Mouse (Mus musculus) stomach, embryonic 14.5 days (tissue): Measurements from ENCODE around the gene Hcar1. TPM values are rescaled to one million over a fixed set of nuclear protein-coding genes. Genes with fewer than 3 reads are reported as not detected.

Source experiments
- ATAC-seq: fragments of 200-750 bp; cut with Nextera tagmentation; 2 replicates; pipeline ENCODE4 v1.8.0; 2017; ENCODE audit warnings: low read depth, moderate TSS enrichment; ENCODE audit not compliant: insufficient number of reproducible peaks, insufficient read depth, low FRiP score
- H3K27ac ChIP-seq: fragments of 300-500 bp; sonication (generic); 2 replicates; pipeline ENCODE4 v1.5.1; 2014; ENCODE audit warnings: mild to moderate bottlenecking, low read length, moderate library complexity, mixed read lengths
- H3K27me3 ChIP-seq: fragments of 300-500 bp; sonication (generic); 2 replicates; pipeline ENCODE4 v1.6.1; 2014; ENCODE audit warnings: low read length, control low read depth, mixed read lengths; ENCODE audit not compliant: control insufficient read depth, insufficient read depth
- H3K36me3 ChIP-seq: fragments of 300-500 bp; sonication (generic); 2 replicates; pipeline ENCODE4 v1.6.1; 2014; ENCODE audit warnings: mild to moderate bottlenecking, control low read depth, low read length, moderate library complexity, mixed read lengths; ENCODE audit not compliant: control insufficient read depth, insufficient read depth
- H3K4me1 ChIP-seq: fragments of 300-500 bp; sonication (generic); 2 replicates; pipeline ENCODE4 v1.6.1; 2014; ENCODE audit warnings: low read length, control low read depth, mixed read lengths; ENCODE audit not compliant: control insufficient read depth, insufficient read depth
- H3K4me2 ChIP-seq: fragments of 300-500 bp; sonication (generic); replicated peaks from 2 replicates; pipeline ENCODE4 v1.6.1; 2014; ENCODE audit warnings: low read depth, low read length, control low read depth
- H3K4me3 ChIP-seq: fragments of 300-500 bp; sonication (generic); 2 replicates; pipeline ENCODE4 v1.5.1; 2014; ENCODE audit warnings: low read depth, low read length, control low read depth
- H3K9ac ChIP-seq: fragments of 300-500 bp; sonication (generic); replicated peaks from 2 replicates; pipeline ENCODE4 v1.6.1; 2014; ENCODE audit warnings: low read depth, mild to moderate bottlenecking, control low read depth, low read length, moderate library complexity, mixed read lengths
- H3K9me3 ChIP-seq: fragments of 300-500 bp; sonication (generic); 2 replicates; pipeline ENCODE4 v1.6.1; 2016; ENCODE audit warnings: low read depth, low read length, control low read depth; ENCODE audit not compliant: control insufficient read depth
- WGBS: fragments of 180-500 bp; shearing (Covaris S2); extraction: QIAGEN DNeasy Blood & Tissue Kit; methylation state at CpG from one replicate; pipeline ENCODE4 v1.1.7; 2014; 5-methylcytosine and 5-hydroxymethylcytosine counted together
- polyA plus RNA-seq: library from polyadenylated mRNA; unstranded; fragments of >200 nt; fragmentation: Nextera tagmentation; extraction: Ambion mirVana; gene quantifications from 2 replicates; pipeline ENCODE4 v1.2.1, GENCODE M21; 2014

Gene Hcar1
- polyA plus RNA-seq, 1 experiment from 2014 or later = 1.6 TPM

GRCm38 (mm10) chr5:123897352-123897751 is 17.5 kb upstream of the Hcar1 start:
- Histone ChIP-seq H3K4me2 (no peak overlapping the region), H3K36me3 (no peaks in the 10 kb centered on the region), H3K9me3 (no peaks in the 10 kb centered on the region), H3K4me1 (no peaks in the 10 kb centered on the region), H3K4me3 (no peak overlapping the region), H3K27me3 (no peaks in the 10 kb centered on the region), H3K9ac (no peak overlapping the region), H3K27ac (no peak overlapping the region)
- 84% methylated on average over 13 of the region's 13 CpGs for WGBS
- ATAC-seq = no peak

GRCm38 (mm10) chr5:123896395-123896794 is 16.6 kb upstream of the Hcar1 start:
- WGBS = 73% methylated on average over 11 of the region's 11 CpGs
- Histone ChIP-seq H3K36me3 (no peaks in the 10 kb centered on the region), H3K27me3 (no peaks in the 10 kb centered on the region), H3K4me1 (no peaks in the 10 kb centered on the region), H3K4me3 (no peak overlapping the region), H3K9ac (no peak overlapping the region), H3K4me2 (no peak overlapping the region), H3K27ac (0 out of 2 replicates have a peak overlapping the region, but pooled peaks have one; percentile 15), H3K9me3 (no peaks in the 10 kb centered on the region)
- no peak for ATAC-seq

GRCm38 (mm10) chr5:123893520-123893919 is 13.7 kb upstream of the Hcar1 start:
- ATAC-seq = no peak
- Histone ChIP-seq H3K27me3 (no peaks in the 10 kb centered on the region), H3K9me3 (no peaks in the 10 kb centered on the region), H3K4me1 (no peaks in the 10 kb centered on the region), H3K4me2 (no peak overlapping the region), H3K9ac (no peak overlapping the region), H3K27ac (no peak overlapping the region), H3K36me3 (no peaks in the 10 kb centered on the region), H3K4me3 (no peak overlapping the region)
- WGBS = 90% methylated on average over 5 of the region's 5 CpGs

GRCm38 (mm10) chr5:123891669-123892068 is 11.8 kb upstream of the Hcar1 start:
- no peak overlapping the region for H3K4me3 ChIP-seq
- no peaks in the 10 kb centered on the region for H3K9me3 ChIP-seq
- H3K4me1 ChIP-seq = no peaks in the 10 kb centered on the region
- no peak overlapping the region for H3K9ac ChIP-seq
- ATAC-seq = no peak
- no peaks in the 10 kb centered on the region for H3K36me3 ChIP-seq
- H3K4me2 ChIP-seq = no peak overlapping the region
- no peaks in the 10 kb centered on the region for H3K27me3 ChIP-seq
- no peak overlapping the region for H3K27ac ChIP-seq
- WGBS = 39% methylated on average over 6 of the region's 6 CpGs

- H3K9me3 ChIP-seq = no peaks in the 10 kb centered on the region
- H3K4me1 ChIP-seq = no peaks in the 10 kb centered on the region
- WGBS = 73% methylated on average over 5 of the region's 5 CpGs
- H3K27ac ChIP-seq = no peak overlapping the region
- no peak overlapping the region for H3K4me3 ChIP-seq
- H3K4me2 ChIP-seq = no peak overlapping the region
- H3K9ac ChIP-seq = no peak overlapping the region
- no peaks in the 10 kb centered on the region for H3K27me3 ChIP-seq
- no peak for ATAC-seq
- H3K36me3 ChIP-seq = no peaks in the 10 kb centered on the region
Observed at GRCm38 (mm10) chr5:123890987-123891386, 11.2 kb upstream of the Hcar1 start.

GRCm38 (mm10) chr5:123890312-123890711 is 10.5 kb upstream of the Hcar1 start:
- 70% methylated on average over 2 of the region's 2 CpGs for WGBS
- no peaks in the 10 kb centered on the region for H3K4me1 ChIP-seq
- H3K4me3 ChIP-seq = no peak overlapping the region
- no peak overlapping the region for H3K9ac ChIP-seq
- H3K27me3 ChIP-seq = no peaks in the 10 kb centered on the region
- H3K4me2 ChIP-seq = no peak overlapping the region
- no peaks in the 10 kb centered on the region for H3K9me3 ChIP-seq
- no peak for ATAC-seq
- no peaks in the 10 kb centered on the region for H3K36me3 ChIP-seq
- no peak overlapping the region for H3K27ac ChIP-seq

- ATAC-seq = no peak
- Histone ChIP-seq H3K9me3 (no peaks in the 10 kb centered on the region), H3K27ac (no peak overlapping the region), H3K4me1 (no peaks in the 10 kb centered on the region), H3K4me2 (no peak overlapping the region), H3K36me3 (no peaks in the 10 kb centered on the region), H3K4me3 (no peak overlapping the region), H3K27me3 (no peaks in the 10 kb centered on the region), H3K9ac (no peak overlapping the region)
- 58% methylated on average over 3 of the region's 3 CpGs for WGBS
Observed at GRCm38 (mm10) chr5:123886365-123886764, 6.5 kb upstream of the Hcar1 start.

- no peak overlapping the region for H3K9ac ChIP-seq
- H3K36me3 ChIP-seq = no peaks in the 10 kb centered on the region
- WGBS = 76% methylated on average over 10 of the region's 10 CpGs
- no peak for ATAC-seq
- H3K27ac ChIP-seq = no peak overlapping the region
- H3K4me2 ChIP-seq = no peak overlapping the region
- no peaks in the 10 kb centered on the region for H3K9me3 ChIP-seq
- H3K4me3 ChIP-seq = no peak overlapping the region
- peaks cover 12% of the 10 kb centered on the region; the same call in 1 of the 2 replicates for H3K4me1 ChIP-seq
- H3K27me3 ChIP-seq = no peaks in the 10 kb centered on the region
Observed at GRCm38 (mm10) chr5:123884332-123884731, 4.5 kb upstream of the Hcar1 start.

- no peak overlapping the region for H3K9ac ChIP-seq
- no peak overlapping the region for H3K4me2 ChIP-seq
Observed at GRCm38 (mm10) chr5:123883891-123884290, 4.1 kb upstream of the Hcar1 start.

More at GRCm38 (mm10) chr5:123883891-123884290, 4.1 kb upstream of the Hcar1 start:
- Histone ChIP-seq H3K9me3 (no peaks in the 10 kb centered on the region), H3K4me1 (peaks cover 17% of the 10 kb centered on the region; the same call in 1 of the 2 replicates), H3K36me3 (no peaks in the 10 kb centered on the region), H3K27me3 (no peaks in the 10 kb centered on the region), H3K4me3 (no peak overlapping the region), H3K27ac (no peak overlapping the region)
- ATAC-seq = no peak
- WGBS = 72% methylated on average over 7 of the region's 7 CpGs
